Mouse (Mus musculus): Measurements from ENCODE around the gene Kif23.

The Kif23 gene

DNA sequence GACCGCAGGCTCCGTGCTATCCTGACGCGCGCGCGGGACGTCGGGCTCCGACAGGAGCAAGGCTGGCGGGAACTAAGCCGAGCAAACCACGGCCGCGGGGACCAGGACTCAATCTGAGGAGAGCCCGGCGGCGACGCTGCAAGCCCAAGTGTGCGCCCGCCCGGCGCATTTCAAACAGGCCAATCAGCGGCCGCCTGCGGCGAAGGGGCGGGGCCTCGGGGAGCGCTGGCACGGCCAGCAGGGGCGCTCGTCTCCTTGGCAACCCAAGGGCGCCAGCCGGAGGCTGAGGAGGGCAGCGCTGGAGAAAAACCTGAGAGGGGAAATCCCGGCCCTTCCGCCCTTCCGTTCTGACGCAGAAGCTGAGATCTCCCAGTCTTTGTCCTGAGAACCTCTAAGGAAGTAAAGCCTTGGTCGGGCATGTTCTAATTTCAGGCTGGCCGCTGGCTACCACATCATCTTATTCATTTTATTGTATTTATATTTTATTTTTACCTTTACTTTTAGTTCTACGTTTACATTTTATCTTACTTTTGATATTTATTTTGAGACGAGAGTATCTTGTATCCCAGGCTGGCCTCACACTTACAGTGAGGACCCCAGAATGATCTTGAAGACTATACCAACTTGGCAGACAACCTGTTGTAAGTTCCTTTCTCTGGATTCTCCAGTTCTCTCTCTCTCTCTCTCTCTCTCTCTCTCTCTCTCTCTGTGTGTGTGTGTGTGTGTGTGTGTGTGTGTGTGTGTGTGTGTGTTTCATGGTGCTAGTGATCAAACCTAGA is at the start of gene Kif23:
TSS of gene Kif23 (minus strand) at position 152 of the 779 bp plus-strand sequence.
- peak; percentile 99 for DNase-seq (ENCODE audit: extremely low read depth, insufficient read length, low spot score)

DNA sequence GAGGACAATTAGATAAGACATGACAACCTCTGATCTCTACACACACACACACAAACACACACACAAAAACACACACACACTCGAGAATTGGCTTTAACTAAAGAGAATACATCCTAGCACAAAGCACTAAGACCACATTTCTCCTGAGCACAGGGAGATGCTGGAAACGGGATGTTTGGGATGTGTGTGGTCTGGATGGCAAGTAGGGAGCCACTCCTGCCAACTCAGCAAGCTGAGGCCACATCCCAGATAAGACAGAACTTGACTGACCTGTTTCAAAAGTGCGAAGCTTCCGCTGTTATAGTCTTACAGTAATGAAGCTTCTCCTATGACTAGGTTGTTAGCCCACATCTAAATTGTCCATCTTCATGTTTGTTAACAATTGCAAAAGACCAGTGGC is 44.6 kb upstream of the Kif23 start:
- DNase-seq (ENCODE audit: extremely low read depth, insufficient read length, low spot score), result no peak

- no peak for DNase-seq (ENCODE audit: extremely low read depth, insufficient read length, low spot score)
These were observed 44.2 kb upstream of the Kif23 start for GRCm38 (mm10) chr9:61990738-61991137.

DNA sequence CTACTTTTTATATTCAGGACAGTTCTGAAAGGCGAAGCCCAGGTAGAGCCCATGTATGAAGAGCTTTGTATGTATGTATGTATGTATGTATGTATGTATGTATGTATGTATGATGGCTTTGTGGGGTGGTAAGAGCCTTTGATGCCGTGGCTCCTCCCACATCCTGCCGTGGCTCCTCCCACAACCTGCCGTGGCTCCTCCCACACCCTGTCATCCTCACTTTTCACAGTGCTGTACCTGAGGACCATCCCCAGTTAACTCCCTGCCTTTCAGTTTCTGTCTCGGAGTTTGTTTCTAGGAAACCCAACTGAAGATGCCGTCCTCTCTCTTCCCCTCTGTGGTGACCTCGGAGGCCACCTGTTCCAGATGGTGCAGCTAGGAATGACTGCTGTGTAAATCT is 39.5 kb upstream of the Kif23 start:
- DNase-seq (ENCODE audit: extremely low read depth, insufficient read length, low spot score), result no peak

GRCm38 (mm10) chr9:61985183-61985863 is 38.7 kb upstream of the Kif23 start:
- DNase-seq (ENCODE audit: extremely low read depth, insufficient read length, low spot score), result peak; percentile 15

DNA sequence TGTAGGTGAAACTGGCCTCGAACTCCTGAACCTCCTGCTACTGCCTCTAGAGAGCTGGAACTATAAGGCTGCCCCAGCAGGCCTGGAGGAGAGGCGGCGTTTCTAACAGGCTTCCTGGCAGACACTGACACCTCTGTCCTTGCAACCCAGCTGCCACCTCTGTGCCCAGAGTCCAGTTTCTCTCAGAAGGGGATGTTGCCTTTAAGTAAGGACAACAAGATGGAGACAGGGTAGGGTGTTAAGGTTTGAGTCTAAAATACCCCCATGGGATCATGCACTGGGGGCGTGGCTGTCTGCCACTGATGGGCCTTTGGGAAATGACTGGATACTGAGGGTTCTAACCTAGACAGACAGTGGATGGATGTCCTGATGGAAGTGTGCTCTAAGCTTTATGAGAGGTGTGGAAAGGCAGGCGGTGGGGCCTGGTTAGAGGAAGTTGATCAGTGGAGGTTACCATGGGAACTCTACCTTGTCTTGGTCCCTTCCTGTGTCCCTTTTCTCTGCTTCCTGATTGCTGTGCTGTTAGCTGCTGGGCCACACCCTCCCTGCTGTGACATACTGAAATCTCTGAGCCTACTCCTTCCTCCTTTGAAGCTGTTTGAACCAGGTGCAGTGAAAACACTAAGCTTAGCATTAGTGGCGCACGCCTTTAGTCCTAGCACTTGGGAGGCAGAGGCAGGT is 36.5 kb upstream of the Kif23 start:
- DNase-seq (ENCODE audit: extremely low read depth, insufficient read length, low spot score), result no peak

- no peak for DNase-seq (ENCODE audit: extremely low read depth, insufficient read length, low spot score)
These were observed 35.3 kb upstream of the Kif23 start for GRCm38 (mm10) chr9:61981876-61982275.

DNA sequence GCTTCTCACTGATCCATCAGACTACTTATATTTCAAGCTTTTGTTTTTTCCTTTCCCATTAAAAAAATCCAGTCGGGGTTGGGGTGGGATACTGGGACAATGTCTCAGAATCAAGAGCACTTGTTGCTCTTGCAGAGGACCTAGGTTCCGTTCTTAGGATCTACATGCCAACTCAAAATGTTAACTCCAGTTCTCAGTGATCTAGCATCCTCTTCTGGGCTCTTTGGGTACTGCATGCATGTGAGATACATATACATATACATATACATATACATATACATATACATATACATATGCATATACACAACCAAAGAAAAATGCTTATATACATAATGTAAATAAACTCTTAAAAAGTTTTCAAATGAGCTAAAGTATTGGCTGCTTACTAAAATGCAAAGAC is 33.4 kb upstream of the Kif23 start:
- DNase-seq (ENCODE audit: extremely low read depth, insufficient read length, low spot score), result no peak

- DNase-seq (ENCODE audit: extremely low read depth, insufficient read length, low spot score), result no peak
These were observed 30.8 kb upstream of the Kif23 start for GRCm38 (mm10) chr9:61977258-61977945.

DNA sequence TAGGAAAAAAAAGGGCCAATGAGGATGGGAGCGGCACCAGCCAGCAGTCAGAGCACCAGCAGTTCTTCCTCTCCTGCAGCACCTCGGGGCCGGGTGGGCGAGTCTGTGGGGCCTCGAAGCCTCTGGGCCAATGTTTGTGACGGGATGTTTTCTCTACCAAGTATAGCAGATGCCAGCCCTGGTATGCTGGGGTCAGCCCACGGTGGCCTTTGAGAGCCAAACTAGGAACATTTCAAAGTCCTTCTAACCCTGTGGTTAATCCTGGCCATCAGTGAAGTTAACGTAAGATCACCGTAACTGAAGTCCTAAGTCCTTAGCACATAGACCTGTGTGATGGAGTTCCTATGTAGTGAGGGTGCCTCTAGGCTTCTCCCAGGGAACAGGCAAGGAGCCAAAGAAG is 25.5 kb upstream of the Kif23 start:
- DNase-seq (ENCODE audit: extremely low read depth, insufficient read length, low spot score), result peak; percentile 47

GRCm38 (mm10) chr9:61971045-61971444 is 24.5 kb upstream of the Kif23 start:
- DNase-seq (ENCODE audit: extremely low read depth, insufficient read length, low spot score), result no peak

- peak; percentile 56 for DNase-seq (ENCODE audit: extremely low read depth, insufficient read length, low spot score)
These were observed 20.8 kb upstream of the Kif23 start for GRCm38 (mm10) chr9:61967357-61967756.

DNA sequence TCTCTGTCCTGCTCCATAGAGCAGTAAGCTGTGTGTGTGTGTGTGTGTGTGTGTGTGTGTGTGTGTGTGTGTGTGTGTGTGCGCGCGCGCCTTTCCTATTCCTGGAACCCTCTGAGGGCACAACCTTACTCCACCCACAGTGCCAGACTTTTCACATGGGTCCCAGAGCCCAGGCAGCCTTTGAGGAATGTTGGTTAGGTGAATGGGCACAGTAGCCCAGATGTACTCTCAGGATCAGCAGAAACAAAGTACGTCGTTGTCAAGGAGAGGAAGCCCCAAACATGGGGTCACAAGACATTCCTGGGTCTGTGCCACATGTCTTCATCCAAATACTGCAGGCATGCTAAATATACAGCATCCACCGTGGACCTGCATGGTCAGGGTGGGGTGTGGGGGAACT is 19.4 kb upstream of the Kif23 start:
- DNase-seq (ENCODE audit: extremely low read depth, insufficient read length, low spot score), result no peak

DNA sequence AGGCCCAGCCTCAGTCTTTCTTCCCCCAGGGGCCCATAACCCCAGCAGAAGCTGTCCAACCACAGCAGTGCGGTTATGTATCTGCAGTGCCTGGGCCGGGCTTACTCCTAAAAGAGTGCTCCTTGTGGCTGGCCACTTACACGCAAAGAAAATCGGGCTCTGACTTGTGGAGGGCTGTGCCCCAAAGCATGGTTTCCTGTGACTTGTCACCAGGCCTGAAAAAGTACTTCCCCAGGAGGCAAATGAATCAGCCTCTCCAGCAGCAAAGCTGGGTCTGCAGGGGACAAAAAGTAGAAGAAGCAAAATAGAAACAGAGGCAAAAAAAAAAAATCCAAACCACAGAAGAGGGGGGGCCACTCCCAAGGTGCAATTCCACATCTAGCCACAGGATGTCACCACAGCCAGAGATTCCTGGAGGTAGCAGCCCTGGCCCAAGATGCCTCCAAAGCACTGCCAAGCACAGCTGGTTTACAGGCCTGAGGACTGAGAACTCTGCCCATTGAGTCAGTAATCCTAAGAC is 18.9 kb upstream of the Kif23 start:
- DNase-seq (ENCODE audit: extremely low read depth, insufficient read length, low spot score), result peak; percentile 62

GRCm38 (mm10) chr9:61963356-61963755 is 16.8 kb upstream of the Kif23 start:
- DNase-seq (ENCODE audit: extremely low read depth, insufficient read length, low spot score), result no peak

GRCm38 (mm10) chr9:61961181-61961580 is 14.6 kb upstream of the Kif23 start:
- DNase-seq (ENCODE audit: extremely low read depth, insufficient read length, low spot score), result no peak

DNA sequence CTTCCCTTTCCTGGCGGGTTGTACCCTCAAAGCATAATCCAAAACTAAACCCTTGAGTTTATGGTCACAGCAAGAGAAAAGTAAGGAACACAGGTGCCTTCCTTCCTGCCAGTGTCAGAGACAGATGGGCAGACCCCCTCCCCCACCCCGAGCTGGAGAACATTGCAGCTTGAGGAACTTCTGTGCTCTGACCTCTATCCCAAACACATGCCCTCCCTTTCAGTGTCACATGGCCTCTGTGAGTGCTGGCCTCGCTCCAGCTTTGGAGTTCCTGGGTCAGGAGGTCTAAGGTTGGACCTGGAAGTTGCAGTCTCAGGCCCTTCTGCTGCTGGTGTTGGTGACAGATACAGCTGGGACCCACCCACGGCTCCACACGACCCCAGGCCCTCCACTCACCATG is 14.2 kb upstream of the Kif23 start:
- DNase-seq (ENCODE audit: extremely low read depth, insufficient read length, low spot score), result no peak

- DNase-seq (ENCODE audit: extremely low read depth, insufficient read length, low spot score), result no peak
These were observed 13.5 kb upstream of the Kif23 start for GRCm38 (mm10) chr9:61959921-61960569.

GRCm38 (mm10) chr9:61954707-61955106 is 8.1 kb upstream of the Kif23 start:
- DNase-seq (ENCODE audit: extremely low read depth, insufficient read length, low spot score), result no peak

DNA sequence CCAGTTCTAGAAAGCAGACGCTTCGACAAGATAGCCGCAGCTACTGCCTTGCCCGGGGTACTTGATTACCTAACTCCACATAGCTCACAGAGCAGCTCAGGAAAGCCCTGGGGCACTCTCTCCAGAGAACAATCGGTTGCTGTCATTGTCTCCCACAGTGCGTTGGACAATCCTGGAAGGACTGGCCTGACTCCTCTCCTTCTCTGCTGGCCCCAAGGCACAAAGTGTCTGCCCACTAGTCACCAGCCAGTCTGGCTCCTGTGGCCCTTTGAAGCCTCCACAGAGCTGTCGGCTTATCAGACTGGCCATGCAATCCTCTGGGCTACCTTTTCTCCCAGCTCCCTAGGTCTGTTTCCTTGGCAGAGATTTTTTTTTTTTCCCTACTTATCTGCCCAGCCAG is 5.7 kb upstream of the Kif23 start:
- no peak for DNase-seq (ENCODE audit: extremely low read depth, insufficient read length, low spot score)
